Mouse (Mus musculus): Measurements from ENCODE around the gene Napa. TPM values are rescaled to one million over a fixed set of nuclear protein-coding genes. Genes with fewer than 3 reads are reported as not detected.

Gene Napa
- 16.1 TPM for polyA plus RNA-seq (2014; fragmentation: Illumina TruSeq; extraction: RNeasy Lipid Tissue Mini Kit (QIAGEN cat#74804); ENCODE audit: low read depth, low replicate concordance)

GRCm38 (mm10) chr7:16098021-16099017, at the start of gene Napa:
Gene Napa, plus strand, starts transcription at chr7:16098458.

GRCm38 (mm10) chr7:16061219-16062098, 36.8 kb upstream of the Napa start, which contains the start of gene Zfp541:
Gene Zfp541, plus strand, starts transcription at chr7:16061814.

GRCm38 (mm10) chr7:16119569-16120261, 21.5 kb downstream of the Napa start, which contains the start of gene Kptn:
Gene Kptn, plus strand, starts transcription at chr7:16119895.

GRCm38 (mm10) chr7:16129421-16129845, 31.2 kb downstream of the Napa start, which contains the start of gene Slc8a2:
Gene Slc8a2, plus strand, starts transcription at chr7:16129826.

Other genes with a start within 250 kb of the Napa start
- gene Crx, start 218.5 kb upstream of the Napa start, polyA plus RNA-seq (2014; fragmentation: Illumina TruSeq; extraction: RNeasy Lipid Tissue Mini Kit (QIAGEN cat#74804); ENCODE audit: low read depth, low replicate concordance), result not detected
- not detected for gene Crxos, start 215.8 kb upstream of the Napa start, polyA plus RNA-seq (2014; fragmentation: Illumina TruSeq; extraction: RNeasy Lipid Tissue Mini Kit (QIAGEN cat#74804); ENCODE audit: low read depth, low replicate concordance)
- 17.5 TPM for gene Selenow, start 176.1 kb upstream of the Napa start, polyA plus RNA-seq (2014; fragmentation: Illumina TruSeq; extraction: RNeasy Lipid Tissue Mini Kit (QIAGEN cat#74804); ENCODE audit: low read depth, low replicate concordance)
- 10.4 TPM for gene Nop53, start 152.4 kb upstream of the Napa start, polyA plus RNA-seq (2014; fragmentation: Illumina TruSeq; extraction: RNeasy Lipid Tissue Mini Kit (QIAGEN cat#74804); ENCODE audit: low read depth, low replicate concordance)
- gene Ehd2, start 130.9 kb upstream of the Napa start, polyA plus RNA-seq (2014; fragmentation: Illumina TruSeq; extraction: RNeasy Lipid Tissue Mini Kit (QIAGEN cat#74804); ENCODE audit: low read depth, low replicate concordance), result 0.74 TPM
- gene Bicra, start 50.5 kb upstream of the Napa start, polyA plus RNA-seq (2014; fragmentation: Illumina TruSeq; extraction: RNeasy Lipid Tissue Mini Kit (QIAGEN cat#74804); ENCODE audit: low read depth, low replicate concordance), result 0.26 TPM
- not detected for gene Zfp541, start 36.6 kb upstream of the Napa start, polyA plus RNA-seq (2014; fragmentation: Illumina TruSeq; extraction: RNeasy Lipid Tissue Mini Kit (QIAGEN cat#74804); ENCODE audit: low read depth, low replicate concordance)
- gene Kptn, start 21.4 kb downstream of the Napa start, polyA plus RNA-seq (2014; fragmentation: Illumina TruSeq; extraction: RNeasy Lipid Tissue Mini Kit (QIAGEN cat#74804); ENCODE audit: low read depth, low replicate concordance), result 6.3 TPM
- gene Slc8a2, start 31.4 kb downstream of the Napa start, polyA plus RNA-seq (2014; fragmentation: Illumina TruSeq; extraction: RNeasy Lipid Tissue Mini Kit (QIAGEN cat#74804); ENCODE audit: low read depth, low replicate concordance), result not detected
- not detected for gene Meis3, start 76.6 kb downstream of the Napa start, polyA plus RNA-seq (2014; fragmentation: Illumina TruSeq; extraction: RNeasy Lipid Tissue Mini Kit (QIAGEN cat#74804); ENCODE audit: low read depth, low replicate concordance)
- 0.34 TPM for gene Dhx34, start 123.6 kb downstream of the Napa start, polyA plus RNA-seq (2014; fragmentation: Illumina TruSeq; extraction: RNeasy Lipid Tissue Mini Kit (QIAGEN cat#74804); ENCODE audit: low read depth, low replicate concordance)
- gene C5ar2, start 145.7 kb downstream of the Napa start, polyA plus RNA-seq (2014; fragmentation: Illumina TruSeq; extraction: RNeasy Lipid Tissue Mini Kit (QIAGEN cat#74804); ENCODE audit: low read depth, low replicate concordance), result 0.93 TPM
- gene C5ar1, start 161.1 kb downstream of the Napa start, polyA plus RNA-seq (2014; fragmentation: Illumina TruSeq; extraction: RNeasy Lipid Tissue Mini Kit (QIAGEN cat#74804); ENCODE audit: low read depth, low replicate concordance), result 0.64 TPM
- gene Inafm1, start 175.2 kb downstream of the Napa start, polyA plus RNA-seq (2014; fragmentation: Illumina TruSeq; extraction: RNeasy Lipid Tissue Mini Kit (QIAGEN cat#74804); ENCODE audit: low read depth, low replicate concordance), result 0.40 TPM
- gene Ccdc9, start 188.3 kb downstream of the Napa start, polyA plus RNA-seq (2014; fragmentation: Illumina TruSeq; extraction: RNeasy Lipid Tissue Mini Kit (QIAGEN cat#74804); ENCODE audit: low read depth, low replicate concordance), result 9.4 TPM
- gene Bbc3, start 209.9 kb downstream of the Napa start, polyA plus RNA-seq (2014; fragmentation: Illumina TruSeq; extraction: RNeasy Lipid Tissue Mini Kit (QIAGEN cat#74804); ENCODE audit: low read depth, low replicate concordance), result not detected